Mouse (Mus musculus) midbrain, embryonic 10.5 days (tissue): ENCODE data around the gene Cdkn1a. TPM values are rescaled to one million over a fixed set of nuclear protein-coding genes. Genes with fewer than 3 reads are reported as not detected.

ENCODE experiments used
- DNase-seq: peaks from one replicate; pipeline ENCODE4 v3.0.0-alpha.2; 2017; ENCODE audit warnings: low spot score
- H3K27ac ChIP-seq: fragments of 300-500 bp; sonication (generic); replicated peaks from 2 replicates; pipeline ENCODE4 v1.5.1; 2016; ENCODE audit warnings: mild to moderate bottlenecking
- H3K27me3 ChIP-seq: fragments of 300-500 bp; sonication (generic); 2 replicates; pipeline ENCODE4 v1.6.1; 2016; ENCODE audit warnings: low read depth, mild to moderate bottlenecking; ENCODE audit not compliant: poor library complexity, severe bottlenecking
- H3K36me3 ChIP-seq: fragments of 300-500 bp; sonication (generic); 2 replicates; pipeline ENCODE4 v1.6.1; 2016; ENCODE audit warnings: mild to moderate bottlenecking, moderate library complexity
- H3K4me1 ChIP-seq: fragments of 300-500 bp; sonication (generic); 2 replicates; pipeline ENCODE4 v1.6.1; 2016
- H3K4me3 ChIP-seq: fragments of 300-500 bp; sonication (generic); 2 replicates; pipeline ENCODE4 v1.5.1; 2016; ENCODE audit warnings: mild to moderate bottlenecking, moderate library complexity
- H3K9me3 ChIP-seq: fragments of 300-500 bp; sonication (generic); replicated peaks from 2 replicates; pipeline ENCODE4 v1.6.1; 2016; ENCODE audit warnings: mild to moderate bottlenecking
- WGBS: fragments of 180-500 bp; shearing (Covaris S2); methylation state at CpG from one replicate; pipeline ENCODE4 v1.1.7; 2016; 5-methylcytosine and 5-hydroxymethylcytosine counted together
- polyA plus RNA-seq: library from polyadenylated mRNA; unstranded; fragments of >200 nt; fragmentation: Nextera tagmentation; extraction: Ambion mirVana; gene quantifications from 2 replicates; pipeline ENCODE4 v1.2.1, GENCODE M21; 2016

The Cdkn1a gene
- polyA plus RNA-seq, 1 experiment from 2014 or later = 19.1 TPM

- H3K27ac ChIP-seq = no peak overlapping the region
- peaks cover 14% of the 10 kb centered on the region for H3K4me1 ChIP-seq
- H3K4me3 ChIP-seq = no peak overlapping the region
- H3K9me3 ChIP-seq = peaks cover 9% of the 10 kb centered on the region
- H3K36me3 ChIP-seq = no peaks in the 10 kb centered on the region
- DNase-seq = no peak
- no peaks in the 10 kb centered on the region for H3K27me3 ChIP-seq
- WGBS = 82% methylated on average over 8 of the region's 8 CpGs
Measured at GRCm38 (mm10) chr17:29143266-29143665, 52.5 kb downstream of the Cdkn1a start.

- H3K4me1 ChIP-seq = peaks cover 14% of the 10 kb centered on the region
- 93% methylated on average over 12 of the region's 12 CpGs for WGBS
Measured at GRCm38 (mm10) chr17:29145101-29145500, 54.3 kb downstream of the Cdkn1a start.

DNA sequence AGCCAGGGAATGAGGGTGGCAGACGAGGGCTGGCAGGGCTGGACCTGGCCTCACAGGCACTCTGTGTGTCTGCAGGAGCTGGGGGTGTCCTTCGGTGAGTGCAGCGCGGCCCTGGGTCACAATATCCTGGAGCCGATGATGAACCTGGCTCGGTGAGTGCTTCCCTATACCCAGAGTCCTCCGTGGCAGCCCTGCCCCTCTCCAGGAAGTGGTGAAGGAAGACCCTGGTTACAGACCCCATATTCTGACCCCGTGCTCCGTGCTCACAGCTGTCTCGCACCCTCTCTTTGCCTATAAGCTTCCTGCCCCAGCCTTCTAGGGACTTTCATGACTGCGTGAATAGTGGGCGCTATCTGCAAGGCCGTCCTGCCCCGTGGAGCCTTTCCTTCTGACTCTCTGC, 56.5 kb downstream of the Cdkn1a start:
- Histone ChIP-seq H3K27ac (0 out of 2 replicates have a peak overlapping the region, but pooled peaks have one; percentile 13), H3K4me1 (peaks cover 14% of the 10 kb centered on the region), H3K4me3 (no peak overlapping the region), H3K36me3 (no peaks in the 10 kb centered on the region), H3K27me3 (no peaks in the 10 kb centered on the region), H3K9me3 (peaks cover 9% of the 10 kb centered on the region)
- no peak for DNase-seq
- WGBS = 84% methylated on average over 14 of the region's 14 CpGs

More at GRCm38 (mm10) chr17:29145101-29145500, 54.3 kb downstream of the Cdkn1a start:
- no peaks in the 10 kb centered on the region for H3K27me3 ChIP-seq
- H3K9me3 ChIP-seq = peaks cover 9% of the 10 kb centered on the region
- no peak overlapping the region for H3K4me3 ChIP-seq
- H3K36me3 ChIP-seq = no peaks in the 10 kb centered on the region
- DNase-seq = no peak
- H3K27ac ChIP-seq = no peak overlapping the region

- Histone ChIP-seq H3K4me3 (no peak overlapping the region), H3K4me1 (peaks cover 14% of the 10 kb centered on the region), H3K27me3 (no peaks in the 10 kb centered on the region), H3K36me3 (no peaks in the 10 kb centered on the region), H3K9me3 (peaks cover 9% of the 10 kb centered on the region), H3K27ac (0 out of 2 replicates have a peak overlapping the region, but pooled peaks have one; percentile 13)
- 89% methylated on average over 6 of the region's 6 CpGs for WGBS
- DNase-seq = no peak
Measured at GRCm38 (mm10) chr17:29147773-29148172, 57.0 kb downstream of the Cdkn1a start.

GRCm38 (mm10) chr17:29149766-29150165, 59.0 kb downstream of the Cdkn1a start:
- Histone ChIP-seq H3K4me1 (peaks cover 16% of the 10 kb centered on the region), H3K4me3 (no peak overlapping the region), H3K36me3 (no peaks in the 10 kb centered on the region), H3K27ac (0 out of 2 replicates have a peak overlapping the region, but pooled peaks have one; percentile 24), H3K27me3 (no peaks in the 10 kb centered on the region), H3K9me3 (peaks cover 9% of the 10 kb centered on the region)
- DNase-seq = no peak
- WGBS = 80% methylated on average over 7 of the region's 7 CpGs

Other genes starting within 250 kb of the Cdkn1a start
- gene Pnpla1, start 232.6 kb upstream of the Cdkn1a start, polyA plus RNA-seq = not detected in 2 replicates
- gene 4930539E08Rik, start 175.7 kb upstream of the Cdkn1a start, polyA plus RNA-seq = 0.11 and 0.26 TPM in 2 replicates
- 0.22 TPM in 1 of 2 replicates, not detected in the other for gene Pxt1, start 147.1 kb upstream of the Cdkn1a start, polyA plus RNA-seq
- gene Kctd20, start 139.0 kb upstream of the Cdkn1a start, polyA plus RNA-seq = 107 and 114 TPM in 2 replicates
- 115 and 130 TPM in 2 replicates for gene Stk38, start 83.0 kb upstream of the Cdkn1a start, polyA plus RNA-seq
- 789 and 839 TPM in 2 replicates for gene Srsf3, start 58.3 kb upstream of the Cdkn1a start, polyA plus RNA-seq
- gene Rab44, start 23.2 kb downstream of the Cdkn1a start, polyA plus RNA-seq = 0.06 and 0.47 TPM in 2 replicates
- 10.7 and 14.8 TPM in 2 replicates for gene Cpne5, start 147.2 kb downstream of the Cdkn1a start, polyA plus RNA-seq
- gene Ppil1, start 173.2 kb downstream of the Cdkn1a start, polyA plus RNA-seq = 205 and 232 TPM in 2 replicates
- 62.8 and 67.9 TPM in 2 replicates for gene BC004004, start 177.8 kb downstream of the Cdkn1a start, polyA plus RNA-seq
- gene Pi16, start 226.7 kb downstream of the Cdkn1a start, polyA plus RNA-seq = 0.75 and 0.82 TPM in 2 replicates